Mouse (Mus musculus) monocyte, adult 5-6 weeks (primary cell): ENCODE results near the gene Ankrd45. TPM values are rescaled to one million over a fixed set of nuclear protein-coding genes. Genes with fewer than 3 reads are reported as not detected.
"Not testable (repeated sequence)": the region's sequence is repeated elsewhere in the genome, so short reads cannot be mapped to it uniquely, and the experiment has no call there.

ENCODE experiments used
- ATAC-seq: fragments of 153-309, 156-312 bp; replicated peaks from 2 replicates; pipeline ENCODE4 v1.8.0; 2017; ENCODE audit warnings: mild to moderate bottlenecking; ENCODE audit not compliant: low TSS enrichment, insufficient number of reproducible peaks, severe bottlenecking, poor library complexity, low FRiP score
- total RNA-seq: library from RNA; stranded (forward); fragments of 200-1000, 200-491, 200-594 nt; gene quantifications from 3 replicates; pipeline ENCODE4 v1.2.3, GENCODE M21; 2017

Gene Ankrd45
- total RNA-seq: not detected in 3 replicates

- ATAC-seq: no peak
These were observed at the start of gene Ankrd45 for GRCm38 (mm10) chr1:161142531-161143159. TSS of gene Ankrd45 (plus strand) at chr1:161142691.

GRCm38 (mm10) chr1:161099721-161100405, 42.6 kb upstream of the Ankrd45 start:
- ATAC-seq: no peak

- no peak for ATAC-seq
These were observed 38.6 kb upstream of the Ankrd45 start for GRCm38 (mm10) chr1:161103842-161104241.

- no peak for ATAC-seq
These were observed 33.3 kb upstream of the Ankrd45 start for GRCm38 (mm10) chr1:161109216-161109615.

GRCm38 (mm10) chr1:161114591-161114990, 27.9 kb upstream of the Ankrd45 start:
- no peak for ATAC-seq

GRCm38 (mm10) chr1:161122661-161123418, 19.7 kb upstream of the Ankrd45 start:
- no peak for ATAC-seq

- 0 out of 2 replicates have a peak, but pooled peaks have one; percentile 17 for ATAC-seq
These were observed 16.0 kb upstream of the Ankrd45 start for GRCm38 (mm10) chr1:161126461-161126860.

- peak; percentile 97 for ATAC-seq
These were observed 11.5 kb upstream of the Ankrd45 start, which contains the start of gene Klhl20 for GRCm38 (mm10) chr1:161130726-161131664. TSS of gene Klhl20 (minus strand) at chr1:161131511.

- peak; percentile 89 for ATAC-seq
These were observed 3.0 kb upstream of the Ankrd45 start for GRCm38 (mm10) chr1:161139496-161139895.

- no peak for ATAC-seq
These were observed 2.3 kb upstream of the Ankrd45 start for GRCm38 (mm10) chr1:161140026-161140762.

GRCm38 (mm10) chr1:161143216-161143615, 725 bp downstream of the Ankrd45 start:
- no peak for ATAC-seq

- ATAC-seq: not testable (repeated sequence)
These were observed 3.1 kb downstream of the Ankrd45 start for GRCm38 (mm10) chr1:161145611-161146010.

GRCm38 (mm10) chr1:161147888-161148287, 5.4 kb downstream of the Ankrd45 start:
- ATAC-seq: no peak

GRCm38 (mm10) chr1:161151098-161151497, 8.6 kb downstream of the Ankrd45 start:
- no peak for ATAC-seq

- no peak for ATAC-seq
These were observed 14.1 kb downstream of the Ankrd45 start for GRCm38 (mm10) chr1:161156546-161156945.

GRCm38 (mm10) chr1:161159214-161159613, 16.7 kb downstream of the Ankrd45 start, which contains the start of gene Tex50:
TSS of gene Tex50 (minus strand) at chr1:161159314.
- no peak for ATAC-seq

GRCm38 (mm10) chr1:161160266-161160665, 17.8 kb downstream of the Ankrd45 start:
- no peak for ATAC-seq

- ATAC-seq: peak; percentile 81
These were observed 28.2 kb downstream of the Ankrd45 start for GRCm38 (mm10) chr1:161170651-161171050.
